9 mouse cellular contexts compared by ENCODE assay signal in genomic region chr5:123155425-123155824, GRCm38 (mm10). TPM values are rescaled to one million over a fixed set of nuclear protein-coding genes. Genes with fewer than 3 reads are reported as not detected.
DNase-seq lines count a peak whose midpoint lies in the region; ATAC-seq and TF ChIP-seq lines count a peak whose summit lies in the region.
"Had no signal": no experiment of that assay in that cellular context is flagged by ENCODE, and none has a peak within 500 bp of the region (broad histone marks: within the 10 kb centered on the region; RNA-seq: fewer than 3 reads in every experiment).

No protein-coding gene starts in this region.

- ATAC-seq in intestine, embryonic 14.5 days (replicated peaks; ENCODE audit: low FRiP score, low TSS enrichment, low read depth) = no peak; the same call in 1 of the 2 replicates
- ATAC-seq in intestine, embryonic 15.5 days = no peak
- 0 out of 2 replicates have a peak, but pooled peaks have one; percentile 52 for ATAC-seq in midbrain, embryonic 11.5 days (ENCODE audit: low FRiP score)

- no peaks in the 10 kb centered on the region for H3K9me3 ChIP-seq in intestine, embryonic 14.5 days (ENCODE audit: control insufficient read depth, low read length)
- H3K9me3 ChIP-seq in intestine, embryonic 15.5 days = no peaks in the 10 kb centered on the region
- H3K9me3 ChIP-seq in ES-Bruce4 (replicated peaks; ENCODE audit: control insufficient read depth, insufficient read depth, low read length, poor library complexity, severe bottlenecking) = no peaks in the 10 kb centered on the region
- H3K9me3 ChIP-seq in midbrain, embryonic 11.5 days (ENCODE audit: control insufficient read depth, low read length) = no peaks in the 10 kb centered on the region

- no peak overlapping the region for H3K9ac ChIP-seq in intestine, embryonic 14.5 days (ENCODE audit: low read length)
- H3K9ac ChIP-seq in intestine, embryonic 15.5 days = no peak overlapping the region
- H3K9ac ChIP-seq in ES-Bruce4 (ENCODE audit: low read depth, poor library complexity, severe bottlenecking) = no peak overlapping the region
- H3K9ac ChIP-seq in midbrain, embryonic 11.5 days (ENCODE audit: low read length) = no peak overlapping the region

- no peak for TF ChIP-seq EP300 in ES-Bruce4 (IDR thresholded peaks at IDR 0.05; ENCODE audit: insufficient read depth, low read depth, low read length)

- 57% methylated on average over 7 of the region's 7 CpGs for WGBS in intestine, embryonic 14.5 days
- WGBS in intestine, embryonic 15.5 days = 51% methylated on average over 7 of the region's 7 CpGs
- WGBS in midbrain, embryonic 11.5 days = 63% methylated on average over 7 of the region's 7 CpGs

- no peaks in the 10 kb centered on the region for H3K27me3 ChIP-seq in intestine, embryonic 14.5 days (replicated peaks; ENCODE audit: control insufficient read depth, insufficient read depth, low read length)
- H3K27me3 ChIP-seq in intestine, embryonic 15.5 days (replicated peaks) = no peaks in the 10 kb centered on the region
- H3K27me3 ChIP-seq in ES-Bruce4 (ENCODE audit: control insufficient read depth, insufficient read depth, low read length, poor library complexity, severe bottlenecking) = no peaks in the 10 kb centered on the region
- H3K27me3 ChIP-seq in midbrain, embryonic 11.5 days (ENCODE audit: control insufficient read depth, insufficient read depth, low read length) = no peaks in the 10 kb centered on the region

- DNase-seq in intestine, embryonic 14.5 days (ENCODE audit: low spot score) = peak; percentile 66
- DNase-seq in cerebellum, adult 9-10 months = peak; percentile 80
- peak; percentile 66 to 70 for DNase-seq in gastrocnemius, adult 8-10 months (ENCODE audit: low spot score in 2 of 2)
- DNase-seq in left cerebral cortex, postnatal 4 days = peak; percentile 75
- DNase-seq in midbrain, embryonic 11.5 days (ENCODE audit: low spot score, missing footprints) = peak; percentile 91
- peak; percentile 85 for DNase-seq in thymus, postnatal 0 days (ENCODE audit: low spot score)

- intact Hi-C loops in left cerebral cortex, postnatal 4 days (cut with DNase I) = no loop called here

- peaks cover 13% of the 10 kb centered on the region for H3K4me1 ChIP-seq in intestine, embryonic 14.5 days (replicated peaks; ENCODE audit: control insufficient read depth, insufficient read depth, low read length)
- H3K4me1 ChIP-seq in intestine, embryonic 15.5 days (replicated peaks) = peaks cover 7% of the 10 kb centered on the region
- peaks cover 4% of the 10 kb centered on the region for H3K4me1 ChIP-seq in ES-Bruce4 (ENCODE audit: control insufficient read depth, insufficient read depth, low read length)
- peaks cover 6% of the 10 kb centered on the region for H3K4me1 ChIP-seq in midbrain, embryonic 11.5 days (ENCODE audit: control insufficient read depth, insufficient read depth, low read length)

- no peak for TF ChIP-seq POLR2A in ES-Bruce4 (IDR thresholded peaks at IDR 0.05; ENCODE audit: insufficient read depth, low read length)

- H3K27ac ChIP-seq in intestine, embryonic 14.5 days (ENCODE audit: low read depth) = no peak overlapping the region
- no peak overlapping the region for H3K27ac ChIP-seq in intestine, embryonic 15.5 days
- no peak overlapping the region for H3K27ac ChIP-seq in ES-Bruce4 (ENCODE audit: insufficient read depth, low read length)
- no peak overlapping the region for H3K27ac ChIP-seq in midbrain, embryonic 11.5 days (ENCODE audit: low read depth, low read length)

- peak; percentile 76 for TF ChIP-seq CTCF in ES-Bruce4 (IDR thresholded peaks at IDR 0.05; ENCODE audit: low read depth, low read length)

- no peak overlapping the region for H3K4me3 ChIP-seq in intestine, embryonic 14.5 days (ENCODE audit: low read depth, low read length)
- H3K4me3 ChIP-seq in intestine, embryonic 15.5 days (replicated peaks) = no peak overlapping the region
- H3K4me3 ChIP-seq in ES-Bruce4 (ENCODE audit: low read depth, low read length) = no peak overlapping the region
- H3K4me3 ChIP-seq in midbrain, embryonic 11.5 days (ENCODE audit: low read depth, low read length) = no peak overlapping the region

- H3K4me2 ChIP-seq in intestine, embryonic 14.5 days (ENCODE audit: low read length) = no peak overlapping the region
- no peak overlapping the region for H3K4me2 ChIP-seq in intestine, embryonic 15.5 days (replicated peaks)
- H3K4me2 ChIP-seq in midbrain, embryonic 11.5 days = no peak overlapping the region

- peaks cover 81% of the 10 kb centered on the region for H3K36me3 ChIP-seq in intestine, embryonic 14.5 days (ENCODE audit: control insufficient read depth, insufficient read depth, low read length)
- peaks cover 67% of the 10 kb centered on the region for H3K36me3 ChIP-seq in intestine, embryonic 15.5 days
- H3K36me3 ChIP-seq in ES-Bruce4 (ENCODE audit: control insufficient read depth, insufficient read depth, low read length, poor library complexity, severe bottlenecking) = peaks cover 9% of the 10 kb centered on the region
- H3K36me3 ChIP-seq in midbrain, embryonic 11.5 days (ENCODE audit: control insufficient read depth, insufficient read depth, low read length) = peaks cover 50% of the 10 kb centered on the region

RNA-seq across cellular contexts. Expression of gene Setd1b, which starts 13.4 kb away (rescaled TPM):
- 10.3 and 10.6 TPM in 2 replicates for polyA plus RNA-seq in intestine, embryonic 14.5 days (2014; fragmentation: Nextera tagmentation; extraction: Ambion mirVana)
- 7.6 and 8.4 TPM in 2 replicates for polyA plus RNA-seq in intestine, embryonic 15.5 days (2015; fragmentation: Nextera tagmentation; extraction: Ambion mirVana)
- polyA plus RNA-seq in ES-Bruce4 (2011; ENCODE audit: insufficient read depth, insufficient read length, low read depth, missing spikeins) = 8.6 and 11.3 TPM in 2 replicates
- 10 to 100 TPM in 3 of 4 experiments, 1 to 10 TPM in 1; 8.0 to 10.8 (median 10.5) TPM for total RNA-seq in gastrocnemius, adult 8-10 months (2022)
- 10 to 100 TPM; 38.5 to 43.9 TPM for total RNA-seq in left cerebral cortex, postnatal 4 days (2021)
- polyA plus RNA-seq in midbrain, embryonic 11.5 days (2014; fragmentation: Nextera tagmentation; extraction: Ambion mirVana) = 9.8 and 10.0 TPM in 2 replicates
- 8.0 and 11.3 TPM in 2 replicates for polyA plus RNA-seq in thymus, postnatal 0 days (2015; fragmentation: Nextera tagmentation; extraction: Ambion mirVana)

RNA-seq across cellular contexts. Expression of gene Psmd9, which starts 13.8 kb away (rescaled TPM):
- polyA plus RNA-seq in intestine, embryonic 14.5 days (2014; fragmentation: Nextera tagmentation; extraction: Ambion mirVana) = 58.6 and 68.4 TPM in 2 replicates
- polyA plus RNA-seq in intestine, embryonic 15.5 days (2015; fragmentation: Nextera tagmentation; extraction: Ambion mirVana) = 68.5 and 69.1 TPM in 2 replicates
- polyA plus RNA-seq in ES-Bruce4 (2011; ENCODE audit: insufficient read depth, insufficient read length, low read depth, missing spikeins) = 24.8 TPM in 2 replicates
- 10 to 100 TPM; 11.4 to 12.8 (median 12.3) TPM for total RNA-seq in gastrocnemius, adult 8-10 months (2022)
- total RNA-seq in left cerebral cortex, postnatal 4 days (2021) = 10 to 100 TPM; 34.9 to 39.3 TPM
- polyA plus RNA-seq in midbrain, embryonic 11.5 days (2014; fragmentation: Nextera tagmentation; extraction: Ambion mirVana) = 59.6 and 60.7 TPM in 2 replicates
- 77.6 and 94.1 TPM in 2 replicates for polyA plus RNA-seq in thymus, postnatal 0 days (2015; fragmentation: Nextera tagmentation; extraction: Ambion mirVana)

RNA-seq across cellular contexts. Expression of gene Rhof, which starts 22.9 kb away (rescaled TPM):
- 1.5 and 1.9 TPM in 2 replicates for polyA plus RNA-seq in intestine, embryonic 14.5 days (2014; fragmentation: Nextera tagmentation; extraction: Ambion mirVana)
- polyA plus RNA-seq in intestine, embryonic 15.5 days (2015; fragmentation: Nextera tagmentation; extraction: Ambion mirVana) = 1.7 and 2.3 TPM in 2 replicates
- 1.6 and 2.0 TPM in 2 replicates for polyA plus RNA-seq in ES-Bruce4 (2011; ENCODE audit: insufficient read depth, insufficient read length, low read depth, missing spikeins)
- total RNA-seq in gastrocnemius, adult 8-10 months (2022) = under 1 TPM in 3 of 4 experiments, not detected in 1; 0.24 to 0.36 (median 0.36) TPM
- 10 to 100 TPM; 44.0 to 48.8 TPM for total RNA-seq in left cerebral cortex, postnatal 4 days (2021)
- polyA plus RNA-seq in midbrain, embryonic 11.5 days (2014; fragmentation: Nextera tagmentation; extraction: Ambion mirVana) = 1.6 TPM in 2 replicates
- 10.4 and 11.1 TPM in 2 replicates for polyA plus RNA-seq in thymus, postnatal 0 days (2015; fragmentation: Nextera tagmentation; extraction: Ambion mirVana)

RNA-seq across cellular contexts. Expression of gene Hpd, which starts 27.1 kb away (rescaled TPM):
- 1.3 and 1.9 TPM in 2 replicates for polyA plus RNA-seq in intestine, embryonic 14.5 days (2014; fragmentation: Nextera tagmentation; extraction: Ambion mirVana)
- polyA plus RNA-seq in intestine, embryonic 15.5 days (2015; fragmentation: Nextera tagmentation; extraction: Ambion mirVana) = 4.7 and 6.8 TPM in 2 replicates
- not detected in 2 replicates for polyA plus RNA-seq in ES-Bruce4 (2011; ENCODE audit: insufficient read depth, insufficient read length, low read depth, missing spikeins)
- total RNA-seq in gastrocnemius, adult 8-10 months (2022) = 1 to 10 TPM in 1 of 4 experiments, not detected in 3; 1.3 TPM
- not detected for total RNA-seq in left cerebral cortex, postnatal 4 days (2021)
- not detected in 2 replicates for polyA plus RNA-seq in midbrain, embryonic 11.5 days (2014; fragmentation: Nextera tagmentation; extraction: Ambion mirVana)
- polyA plus RNA-seq in thymus, postnatal 0 days (2015; fragmentation: Nextera tagmentation; extraction: Ambion mirVana) = 0.64 TPM in 1 of 2 replicates, not detected in the other
- total RNA-seq: left cerebral cortex, postnatal 36 days had no signal
